Mouse (Mus musculus) hindbrain, embryonic 14.5 days (tissue): ENCODE measurements around the gene Gm10217. TPM values are rescaled to one million over a fixed set of nuclear protein-coding genes. Genes with fewer than 3 reads are reported as not detected.

Experiments
- ATAC-seq: fragments of 200-750 bp; cut with Nextera tagmentation; 2 replicates; pipeline ENCODE4 v1.8.0; 2017; ENCODE audit warnings: moderate number of reproducible peaks, mild to moderate bottlenecking, moderate TSS enrichment, moderate library complexity; ENCODE audit not compliant: low FRiP score
- DNase-seq: peaks from one replicate; pipeline ENCODE4 v3.0.0-alpha.2; 2015; ENCODE audit warnings: low spot score
- H3K27ac ChIP-seq: fragments of 300-500 bp; sonication (generic); 2 replicates; pipeline ENCODE4 v1.5.1; 2014; ENCODE audit warnings: mild to moderate bottlenecking, moderate library complexity
- H3K27me3 ChIP-seq: fragments of 300-500 bp; sonication (generic); 2 replicates; pipeline ENCODE4 v1.6.1; 2014; ENCODE audit warnings: mild to moderate bottlenecking, low read length, mixed read lengths; ENCODE audit not compliant: control insufficient read depth, insufficient read depth
- H3K36me3 ChIP-seq: fragments of 300-500 bp; sonication (generic); replicated peaks from 2 replicates; pipeline ENCODE4 v1.6.1; 2014; ENCODE audit not compliant: control insufficient read depth, insufficient read depth
- H3K4me1 ChIP-seq: fragments of 300-500 bp; sonication (generic); replicated peaks from 2 replicates; pipeline ENCODE4 v1.6.1; 2014; ENCODE audit warnings: antibody characterized with exemption, low read length, mixed read lengths; ENCODE audit not compliant: control insufficient read depth, insufficient read depth
- H3K4me2 ChIP-seq: fragments of 300-500 bp; sonication (generic); replicated peaks from 2 replicates; pipeline ENCODE4 v1.6.1; 2014; ENCODE audit warnings: mild to moderate bottlenecking, moderate library complexity
- H3K4me3 ChIP-seq: fragments of 300-500 bp; sonication (generic); replicated peaks from 2 replicates; pipeline ENCODE4 v1.5.1; 2014; ENCODE audit warnings: mild to moderate bottlenecking, low read length
- H3K9ac ChIP-seq: fragments of 300-500 bp; sonication (generic); 2 replicates; pipeline ENCODE4 v1.6.1; 2014
- H3K9me3 ChIP-seq: fragments of 300-500 bp; sonication (generic); 2 replicates; pipeline ENCODE4 v1.6.1; 2016; ENCODE audit warnings: low read length; ENCODE audit not compliant: control insufficient read depth
- WGBS: fragments of 180-500 bp; shearing (Covaris S2); extraction: QIAGEN DNeasy Blood & Tissue Kit; methylation state at CpG from one replicate; pipeline ENCODE4 v1.1.7; 2014; 5-methylcytosine and 5-hydroxymethylcytosine counted together
- polyA plus RNA-seq: library from polyadenylated mRNA; unstranded; fragments of >200 nt; fragmentation: Nextera tagmentation; extraction: Ambion mirVana; gene quantifications from 2 replicates; pipeline ENCODE4 v1.2.1, GENCODE M21; 2014

Gm10217 gene
- polyA plus RNA-seq, 1 experiment from 2014 or later: not detected

GRCm38 (mm10) chr8:9899199-9899598, 35.1 kb downstream of the Gm10217 start:
- no peak overlapping the region for H3K4me3 ChIP-seq
- H3K4me1 ChIP-seq: no peaks in the 10 kb centered on the region
- H3K9ac ChIP-seq: no peak overlapping the region
- no peaks in the 10 kb centered on the region for H3K27me3 ChIP-seq
- ATAC-seq (no peak), DNase-seq (no peak)
- no peaks in the 10 kb centered on the region for H3K36me3 ChIP-seq
- no peak overlapping the region for H3K4me2 ChIP-seq
- no peaks in the 10 kb centered on the region for H3K9me3 ChIP-seq
- WGBS: 82% methylated on average over 2 of the region's 2 CpGs
- no peak overlapping the region for H3K27ac ChIP-seq

- Histone ChIP-seq H3K9me3 (no peaks in the 10 kb centered on the region), H3K4me2 (no peak overlapping the region), H3K27me3 (no peaks in the 10 kb centered on the region), H3K36me3 (no peaks in the 10 kb centered on the region), H3K27ac (no peak overlapping the region), H3K4me3 (no peak overlapping the region), H3K9ac (no peak overlapping the region), H3K4me1 (no peaks in the 10 kb centered on the region)
- DNase-seq (no peak), ATAC-seq (no peak)
- WGBS: 51% methylated on average over 3 of the region's 3 CpGs
Observed at GRCm38 (mm10) chr8:9899673-9900072, 35.6 kb downstream of the Gm10217 start.

Other genes starting within 250 kb of the Gm10217 start
- gene Fam155a, start 93.1 kb upstream of the Gm10217 start, polyA plus RNA-seq: 28.7 and 30.6 TPM in 2 replicates
- gene Lig4, start 113.4 kb downstream of the Gm10217 start, polyA plus RNA-seq: 11.6 and 14.9 TPM in 2 replicates
- gene Abhd13, start 113.5 kb downstream of the Gm10217 start, polyA plus RNA-seq: 19.8 and 21.4 TPM in 2 replicates
- 0.46 and 0.65 TPM in 2 replicates for gene Tnfsf13b, start 142.2 kb downstream of the Gm10217 start, polyA plus RNA-seq